Mouse (Mus musculus) adrenal gland (tissue): ENCODE results near the gene 1110051M20Rik.

ENCODE experiments used
- intact Hi-C: fragments of 180-260 bp; cut with DNase I; formaldehyde crosslinking; loops from one replicate; pipeline ENCODE4 v1.15.1; 2025

1110051M20Rik gene

DNA sequence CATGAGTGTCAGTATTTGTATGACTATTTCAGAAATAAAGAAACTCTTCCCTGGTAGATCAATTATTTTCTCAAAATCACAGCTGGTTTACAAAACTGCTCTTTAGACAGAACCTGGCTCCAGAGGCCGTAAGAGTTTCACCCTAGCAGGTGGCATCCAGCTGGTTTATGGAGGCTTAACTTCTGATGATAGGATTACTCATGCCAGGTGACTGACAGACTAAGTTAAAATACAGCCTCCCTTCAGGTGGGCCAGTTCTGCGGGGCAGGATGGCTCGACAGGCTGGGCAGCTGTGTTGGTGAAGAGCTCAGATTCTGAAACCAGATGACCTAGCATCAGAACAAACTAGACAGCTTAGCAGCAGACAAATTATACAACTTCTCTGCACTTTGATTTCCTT is 135.0 kb downstream of the 1110051M20Rik start:
- intact Hi-C loops, result no loop called here

DNA sequence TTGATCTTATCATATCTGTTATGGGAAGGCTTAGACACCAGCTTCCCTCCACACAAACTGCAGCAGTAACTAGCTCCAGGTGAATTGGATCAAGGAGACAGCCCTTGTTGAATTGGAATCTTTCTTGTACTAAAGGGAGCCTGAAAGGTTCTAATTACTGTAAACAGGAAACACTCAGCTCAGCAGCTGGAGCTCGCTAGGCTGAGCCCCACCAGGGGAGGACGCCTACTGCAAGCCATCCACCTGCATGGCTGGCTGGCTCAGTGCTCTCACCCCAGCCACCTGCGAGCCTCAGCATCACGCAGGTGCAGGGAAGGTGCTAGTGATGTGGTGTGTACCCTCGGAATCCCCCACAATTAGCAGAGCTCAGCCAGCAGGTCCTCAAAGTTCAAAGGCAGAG is 135.8 kb downstream of the 1110051M20Rik start:
- intact Hi-C loops, result no loop called here

DNA sequence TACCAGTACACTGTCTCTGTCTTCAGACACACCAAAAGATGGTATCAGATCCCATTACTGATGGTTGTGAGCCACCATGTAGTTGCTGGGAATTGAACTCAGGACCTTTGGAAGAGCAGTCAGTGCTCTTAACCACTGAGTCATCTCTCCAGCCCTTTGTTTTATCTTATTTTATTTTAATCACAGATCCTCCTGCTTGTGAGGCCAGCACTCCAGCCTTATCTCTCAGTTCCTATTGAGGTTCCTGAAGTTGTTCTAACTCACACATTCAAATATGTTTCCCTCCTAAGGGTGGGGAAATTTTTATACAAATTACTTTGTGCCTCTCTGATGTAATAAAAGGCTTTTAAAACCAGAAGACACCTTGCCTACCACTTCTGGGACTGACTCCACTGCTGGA is 137.9 kb downstream of the 1110051M20Rik start:
- intact Hi-C loops, result no loop called here

DNA sequence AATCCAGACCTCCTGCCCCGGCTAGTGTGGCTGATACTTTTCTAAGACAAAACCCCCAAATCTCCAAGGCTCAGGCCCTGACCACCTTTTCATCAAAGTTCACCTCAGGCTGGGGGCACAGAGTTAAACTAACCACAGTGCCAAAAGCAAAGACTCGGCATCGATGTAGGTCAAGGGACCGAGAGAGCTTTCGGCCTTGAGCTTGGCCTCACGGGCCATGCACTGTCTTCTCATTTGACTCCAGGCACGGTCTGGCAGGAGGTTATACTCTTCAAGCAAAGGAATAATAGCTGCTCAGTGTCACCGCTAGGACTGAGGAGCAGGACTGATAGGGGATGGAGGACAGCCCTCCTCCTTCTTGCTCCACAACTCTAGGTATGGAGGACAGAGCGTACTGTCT is 138.6 kb downstream of the 1110051M20Rik start:
- intact Hi-C loops, result no loop called here

DNA sequence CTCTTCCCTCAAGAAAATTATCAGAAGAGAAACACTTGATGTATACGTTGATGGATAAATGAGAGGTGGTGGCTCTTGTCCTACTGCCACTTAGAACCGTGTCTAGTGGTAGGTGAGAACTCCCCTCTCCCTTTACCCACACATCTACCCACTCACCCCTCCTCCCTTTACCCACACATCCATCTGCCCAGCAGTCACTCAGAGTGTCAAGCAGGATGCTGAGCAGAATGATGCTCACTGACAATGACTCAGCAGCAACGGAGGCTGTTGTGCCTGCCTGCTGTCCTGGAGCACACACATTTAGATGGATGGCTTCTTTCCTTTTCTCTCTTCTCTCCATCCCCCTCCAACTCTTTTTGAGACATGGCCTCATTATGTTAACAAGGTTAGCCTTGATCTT is 141.7 kb downstream of the 1110051M20Rik start:
- intact Hi-C loops, result no loop called here

DNA sequence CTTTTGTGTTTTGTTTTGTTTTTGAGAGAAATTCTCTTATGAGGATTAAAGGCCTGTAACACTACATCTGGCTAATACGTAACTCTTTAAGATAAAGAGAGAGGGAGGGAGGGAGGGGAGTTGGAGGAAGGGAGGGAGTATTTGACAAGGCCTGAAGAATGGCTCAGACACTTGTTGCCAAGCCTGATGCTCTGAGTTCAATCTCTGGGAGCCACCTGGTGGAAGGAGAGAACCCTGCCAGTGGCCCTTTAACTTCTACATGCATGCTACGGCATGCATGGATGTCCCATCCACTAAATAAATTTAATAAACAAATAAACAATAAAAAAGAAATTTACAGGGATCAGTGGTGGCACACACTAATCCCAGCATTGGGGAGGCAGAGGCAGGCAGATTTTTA is 142.7 kb downstream of the 1110051M20Rik start:
- intact Hi-C loops, result no loop called here

DNA sequence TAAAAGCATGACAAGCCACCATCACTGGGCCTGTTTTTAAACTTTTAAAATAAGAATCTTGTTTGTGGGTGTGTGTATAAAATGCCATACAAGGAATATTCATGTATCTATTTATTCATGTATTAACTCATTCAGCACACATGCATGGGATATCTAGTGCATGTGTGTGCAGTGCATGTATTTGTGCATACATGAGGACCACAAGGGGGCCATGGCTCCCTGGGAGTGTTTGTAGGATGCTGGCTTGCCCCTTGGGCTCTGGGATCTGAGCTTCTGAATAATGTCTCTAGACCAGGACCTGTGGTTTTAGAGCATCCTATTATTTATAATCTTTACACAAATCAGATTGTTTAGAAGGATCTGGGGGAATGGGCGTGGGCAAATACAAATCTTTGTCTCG is 143.7 kb downstream of the 1110051M20Rik start:
- intact Hi-C loops, result no loop called here

DNA sequence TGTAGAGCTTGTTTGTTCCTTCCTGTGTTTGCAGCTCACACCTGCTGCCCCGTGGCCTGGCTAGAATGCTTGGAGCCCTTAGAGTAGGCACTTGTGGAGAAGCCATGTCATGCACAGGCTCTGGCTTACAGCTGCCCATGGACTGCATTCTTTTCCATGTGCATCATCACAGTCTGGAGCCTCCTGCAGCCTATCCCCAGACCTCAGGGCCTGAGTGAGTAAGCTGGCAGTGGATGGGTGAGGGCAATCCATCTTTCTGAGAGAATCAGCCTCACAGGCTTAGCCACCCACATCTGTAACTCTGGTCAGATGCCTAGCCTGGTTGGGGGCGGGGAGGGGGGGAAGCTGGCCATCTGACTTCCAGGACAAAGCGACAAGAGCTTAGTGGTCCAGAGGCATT is 145.3 kb downstream of the 1110051M20Rik start:
- intact Hi-C loops, result no loop called here

DNA sequence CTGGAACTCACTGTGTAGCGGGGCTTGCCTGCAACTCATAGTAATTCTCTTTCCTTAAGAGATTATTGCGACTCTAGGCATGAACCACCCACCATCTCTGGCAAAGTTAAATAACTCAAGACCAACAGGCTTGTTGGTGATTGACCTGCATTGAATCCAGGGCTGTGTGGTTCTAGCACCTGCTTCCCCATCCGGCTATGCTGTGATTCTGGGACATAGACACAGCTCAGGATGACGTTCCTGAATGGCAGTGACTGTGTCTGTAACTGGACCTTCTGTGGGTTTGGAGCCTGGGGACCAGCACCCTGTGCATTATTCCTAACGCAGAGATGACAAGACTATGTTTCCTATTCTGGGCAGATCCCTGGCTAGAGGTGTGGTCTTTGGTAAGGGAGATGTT is 148.6 kb downstream of the 1110051M20Rik start:
- intact Hi-C loops, result no loop called here

DNA sequence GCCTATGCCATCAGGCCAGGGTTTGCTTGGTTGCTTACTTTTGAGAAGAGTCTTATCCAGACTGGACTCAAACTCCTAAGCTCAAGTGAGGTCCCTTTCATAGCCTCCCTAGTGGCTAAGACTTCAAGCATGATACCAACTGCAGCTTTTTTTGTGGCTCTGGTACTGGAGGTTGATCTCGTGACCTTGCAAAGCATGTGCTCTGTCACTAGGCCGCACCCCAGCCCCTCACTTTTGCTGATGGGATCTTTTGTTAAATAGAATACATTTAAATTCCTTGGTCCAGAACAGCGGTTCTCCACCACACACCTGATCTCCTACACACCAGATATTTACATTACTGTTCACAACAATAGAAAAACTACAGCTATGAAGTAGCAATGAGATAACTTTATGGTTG is 150.3 kb downstream of the 1110051M20Rik start:
- intact Hi-C loops, result no loop called here

DNA sequence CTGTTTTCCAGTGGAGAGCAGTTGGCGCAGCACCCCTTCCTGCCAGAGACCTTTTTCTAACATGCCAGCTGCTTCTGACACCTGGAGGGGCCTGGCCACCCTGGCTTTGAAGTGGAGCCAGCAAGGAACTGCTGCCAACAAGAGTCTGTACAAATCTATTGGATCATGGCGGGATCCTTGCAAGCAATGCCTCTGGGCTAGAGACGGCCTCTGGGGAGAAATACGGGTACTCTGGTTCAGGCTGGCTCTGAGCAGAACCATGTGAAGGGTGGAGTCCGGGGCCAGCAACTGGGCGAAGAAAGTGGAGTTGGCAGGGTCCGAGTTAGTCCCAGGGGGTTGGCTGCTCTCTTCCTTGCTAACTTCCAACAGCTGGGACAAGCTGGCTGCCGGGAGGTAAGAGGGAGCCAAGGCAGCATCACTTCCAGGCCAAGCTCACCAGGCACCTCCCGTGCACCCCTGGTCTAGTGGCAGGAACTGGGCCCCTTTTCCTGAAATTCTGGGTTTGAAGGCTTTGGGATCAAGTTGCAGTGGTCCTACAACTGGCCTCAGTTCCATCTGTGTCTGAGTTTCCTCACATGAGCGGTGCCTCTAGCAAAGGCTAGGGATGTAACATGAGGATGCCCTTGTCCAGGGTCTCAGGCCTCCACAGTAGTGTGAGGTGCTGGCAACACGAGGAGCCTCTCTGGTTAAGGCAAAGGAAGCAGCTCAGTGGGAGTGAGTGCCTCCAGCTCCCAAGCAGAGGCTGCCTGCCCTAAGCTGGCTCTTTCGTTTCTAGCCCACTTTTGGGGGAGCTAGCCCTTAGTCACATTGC is 153.1 kb downstream of the 1110051M20Rik start:
- intact Hi-C loops, result no loop called here

DNA sequence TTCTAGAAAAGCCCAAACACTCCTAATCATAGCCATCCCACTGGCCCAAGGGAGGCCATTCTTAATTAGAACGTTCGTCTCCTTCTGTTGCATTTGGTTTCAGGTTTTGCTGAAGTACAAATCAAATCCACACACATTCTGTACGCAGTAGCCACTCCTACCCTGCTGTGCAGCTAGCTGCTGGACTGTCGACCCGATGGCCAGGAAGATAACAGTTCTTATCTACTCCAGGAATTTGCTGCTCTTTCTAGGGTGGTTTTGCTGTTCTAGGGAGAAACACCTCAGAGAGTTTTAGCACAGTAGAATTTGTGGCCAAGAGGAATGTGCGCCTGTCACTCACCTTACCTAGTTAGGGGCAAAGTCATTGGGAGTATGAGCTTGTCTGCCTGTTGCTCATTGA is 156.9 kb downstream of the 1110051M20Rik start:
- intact Hi-C loops, result loop anchor here (2.0 kb wide), 1 partner anchor 193 kb away; no protein-coding TSS in a partner anchor

DNA sequence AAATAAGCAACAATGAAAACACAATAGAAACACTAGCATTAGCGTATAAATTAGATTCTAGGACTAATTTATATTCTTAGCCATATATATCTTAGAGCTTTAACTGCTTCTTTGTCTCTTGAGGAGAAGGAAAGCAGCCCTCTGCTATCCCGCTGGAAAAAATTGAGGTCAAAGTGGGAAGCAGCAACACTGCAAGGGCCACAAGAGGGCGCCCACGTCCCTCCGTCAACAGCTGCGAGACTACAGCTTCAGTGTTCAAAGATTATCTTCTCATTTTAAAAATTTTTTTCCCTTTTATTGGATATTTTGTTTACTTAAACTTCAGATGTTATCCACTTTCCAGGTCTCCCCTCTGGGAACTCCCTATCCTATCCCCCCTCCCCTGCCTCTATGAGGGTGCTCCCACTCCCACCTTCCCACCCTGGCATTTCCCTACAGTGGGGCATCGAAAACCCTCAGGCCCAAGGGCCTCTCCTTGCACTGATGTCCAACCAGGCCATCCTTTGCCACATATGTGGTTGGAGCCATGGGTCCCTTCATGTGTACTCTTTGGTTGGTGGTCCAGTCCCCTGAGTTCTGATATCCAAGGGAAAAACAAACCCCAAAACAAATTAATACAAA is 158.5 kb downstream of the 1110051M20Rik start:
- intact Hi-C loops, result loop anchor here (2.0 kb wide), 1 partner anchor 195 kb away; no protein-coding TSS in a partner anchor

DNA sequence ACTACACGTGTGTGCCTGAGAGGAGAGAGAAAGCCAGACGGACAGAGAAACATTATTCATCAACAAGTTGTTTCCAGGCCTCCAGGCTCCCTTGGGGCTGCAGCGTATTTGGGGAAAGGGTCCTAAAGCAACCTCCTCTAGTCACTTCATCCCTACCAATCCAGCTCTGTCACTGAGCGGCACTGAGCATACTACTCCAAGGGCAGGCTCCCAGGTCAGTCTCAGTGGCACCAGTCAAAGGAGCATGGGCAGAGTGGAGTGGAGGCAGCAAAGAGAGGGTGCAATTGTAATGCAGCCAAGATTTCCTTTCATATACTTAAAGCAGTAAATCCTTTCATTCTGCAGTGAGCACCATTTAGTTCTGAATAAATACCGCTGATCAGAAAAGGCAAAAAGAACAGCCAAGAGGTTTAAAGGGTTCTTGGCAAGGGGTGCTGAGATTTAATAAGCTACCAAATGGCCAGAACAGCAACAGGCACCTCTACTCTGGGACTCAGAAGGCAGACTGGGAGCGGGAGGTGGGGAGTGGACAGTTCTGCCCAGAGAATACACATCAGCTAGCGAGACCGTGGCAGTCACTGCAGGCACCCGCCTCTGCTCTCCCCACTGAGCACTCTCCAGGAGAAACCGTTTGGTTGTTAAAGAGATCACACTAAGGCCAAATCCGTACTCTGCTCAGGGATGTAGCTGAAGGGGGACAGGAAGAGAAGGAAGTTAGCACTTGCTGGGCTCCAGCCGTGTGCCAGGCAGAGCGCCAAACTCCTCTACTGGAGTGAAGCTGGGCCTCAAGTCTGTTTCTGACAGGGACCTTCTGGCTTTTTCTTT is 159.9 kb downstream of the 1110051M20Rik start:
- intact Hi-C loops, result no loop called here

DNA sequence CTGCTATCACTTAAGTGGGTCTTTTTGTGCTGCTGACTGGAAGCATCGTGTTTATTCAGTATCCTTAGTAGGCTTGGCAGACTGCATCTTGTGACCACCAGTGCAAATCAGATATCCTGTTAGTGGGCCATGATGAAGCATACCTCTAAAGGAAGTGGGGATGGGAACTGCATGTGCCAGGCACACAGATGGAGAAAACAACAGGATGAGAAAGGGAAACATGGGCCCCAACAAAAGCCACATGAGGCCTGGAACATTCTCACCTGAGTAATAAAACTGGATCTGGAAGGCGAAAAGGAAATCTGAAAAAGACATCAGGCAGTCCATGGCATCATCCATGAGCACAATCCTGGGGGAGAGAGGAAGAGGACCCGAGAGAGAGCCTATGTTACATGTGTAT is 160.5 kb downstream of the 1110051M20Rik start:
- intact Hi-C loops, result no loop called here

DNA sequence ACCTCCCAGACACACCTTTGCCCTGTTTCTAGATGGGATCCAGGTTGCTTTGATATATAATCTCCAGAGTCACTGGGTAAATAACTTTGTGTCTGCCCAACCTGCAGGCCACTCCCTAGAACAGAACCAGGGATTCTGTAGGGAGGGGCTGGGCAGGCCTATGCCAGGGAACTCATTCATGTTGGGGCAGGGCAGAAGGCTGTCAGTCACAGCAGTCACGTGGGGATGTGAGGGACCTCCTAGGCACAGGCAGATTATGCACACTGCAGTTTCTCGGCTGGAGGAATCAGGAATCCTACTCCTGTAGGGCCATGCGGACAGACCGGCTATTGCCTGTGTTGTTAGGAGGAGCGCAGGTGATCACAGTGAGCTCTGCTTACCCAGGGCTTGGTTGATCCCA is 163.1 kb downstream of the 1110051M20Rik start:
- intact Hi-C loops, result no loop called here

DNA sequence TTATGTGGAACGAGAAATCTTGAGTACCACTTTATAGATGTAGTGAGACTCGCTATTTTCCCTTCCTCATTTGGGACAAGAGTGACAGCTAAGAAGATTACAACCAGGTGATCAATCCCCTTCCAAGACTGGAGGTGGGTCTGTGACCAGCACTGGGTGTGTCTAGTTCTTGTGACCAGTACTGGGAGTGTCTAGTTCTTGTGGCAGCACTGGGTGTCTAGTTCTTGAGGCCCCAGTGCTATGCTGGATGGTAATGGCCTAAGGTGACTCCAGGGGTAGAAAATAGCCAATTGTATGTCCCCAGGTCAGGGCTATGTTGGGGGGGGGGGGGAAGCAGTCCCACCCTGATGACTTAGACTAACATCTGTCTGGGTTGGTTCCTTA is 165.1 kb downstream of the 1110051M20Rik start:
- intact Hi-C loops, result no loop called here

DNA sequence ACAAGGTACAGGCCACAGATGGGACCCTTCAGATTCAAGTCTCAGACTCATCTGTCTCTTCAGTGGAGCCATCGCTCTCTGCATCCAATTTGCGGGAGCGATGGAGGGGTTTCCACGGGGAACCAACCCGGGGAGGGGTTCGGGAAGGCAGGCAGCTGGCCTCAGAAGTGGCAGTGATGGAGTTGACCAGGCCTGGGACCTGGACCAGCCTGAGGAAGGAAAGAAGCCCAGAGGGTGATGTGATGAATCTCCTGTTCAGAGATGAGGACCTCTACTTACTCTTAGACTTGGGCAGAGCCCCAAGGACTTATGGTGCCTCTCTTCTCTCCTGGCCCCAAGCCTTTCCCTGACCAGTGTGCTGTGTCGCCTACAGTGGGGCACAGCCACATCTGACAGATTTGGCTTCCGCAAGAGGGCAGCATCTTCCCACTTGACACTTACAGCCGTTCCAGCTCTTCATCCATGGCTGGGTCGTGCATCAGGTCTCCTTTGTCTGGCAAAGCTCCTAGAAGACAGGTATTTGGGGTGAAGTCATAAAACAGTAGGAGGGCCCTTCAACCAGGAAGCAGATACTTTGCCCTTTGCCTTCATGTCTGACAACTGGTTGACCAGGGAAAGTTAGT is 165.6 kb downstream of the 1110051M20Rik start:
- intact Hi-C loops, result no loop called here

DNA sequence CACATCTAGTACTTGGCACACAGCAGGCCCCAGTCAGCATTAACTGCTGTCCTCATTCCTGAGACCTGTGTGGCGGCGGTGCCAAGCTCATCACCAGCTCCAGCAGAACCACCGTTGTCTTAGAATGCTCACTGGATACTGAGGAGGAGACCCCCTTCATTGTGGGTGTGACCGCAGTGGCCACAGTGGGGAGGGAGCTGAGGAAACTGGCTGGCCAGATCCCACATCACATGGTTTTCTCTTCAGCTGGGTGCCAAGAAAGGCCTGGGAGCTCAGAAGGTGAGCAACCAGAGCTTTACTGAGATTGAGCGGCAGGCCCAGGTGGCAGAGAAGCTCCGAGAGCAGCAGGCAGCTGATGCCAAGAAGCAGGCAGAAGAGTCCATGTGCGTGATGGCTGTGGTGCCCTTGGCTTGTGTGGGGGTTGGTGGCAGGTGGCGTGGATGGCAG is 174.8 kb downstream of the 1110051M20Rik start:
- intact Hi-C loops, result no loop called here

DNA sequence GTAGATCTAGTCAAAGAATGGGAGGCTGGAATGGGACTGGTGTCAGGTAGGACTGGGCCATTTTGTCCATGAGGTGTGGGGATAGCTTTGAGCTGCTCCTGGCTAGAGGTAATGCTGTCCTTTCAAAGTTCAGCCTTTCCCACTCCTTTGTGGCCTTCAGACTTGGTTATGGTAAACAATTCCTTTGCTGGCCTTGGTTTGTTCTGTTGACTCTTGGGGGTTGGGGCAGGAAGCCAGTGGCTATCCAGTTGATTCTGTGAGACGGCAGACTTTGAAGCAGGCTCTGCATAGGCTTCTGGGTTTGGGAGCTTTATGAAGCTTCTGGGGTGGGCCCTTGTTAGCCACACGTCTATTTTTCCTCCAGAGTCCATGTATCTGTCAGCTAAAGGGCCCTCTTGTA is 175.8 kb downstream of the 1110051M20Rik start:
- intact Hi-C loops, result no loop called here

DNA sequence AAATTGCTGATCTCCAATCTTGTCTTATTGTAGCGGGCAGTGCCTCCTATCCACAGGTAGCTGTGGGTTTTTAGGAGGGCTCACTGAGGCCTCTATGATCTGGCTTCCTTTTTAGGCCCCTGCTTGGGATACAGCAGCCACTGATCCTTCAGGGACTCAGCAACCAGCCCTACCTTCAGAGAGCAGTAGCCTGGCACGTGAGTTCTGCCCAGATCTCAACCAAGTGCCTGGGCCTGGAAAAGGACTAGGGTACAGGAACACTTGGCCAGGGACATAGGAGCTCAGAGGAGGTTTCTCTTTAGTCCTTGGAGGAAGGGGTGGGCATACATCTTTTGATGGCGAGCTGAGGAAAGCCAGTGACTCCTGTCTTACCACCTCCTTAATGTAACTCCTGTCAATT is 176.5 kb downstream of the 1110051M20Rik start:
- intact Hi-C loops, result no loop called here
